Mouse (Mus musculus) neural tube, embryonic 11.5 days (tissue): ENCODE measurements around the gene Ppfia4. TPM values are rescaled to one million over a fixed set of nuclear protein-coding genes. Genes with fewer than 3 reads are reported as not detected.

ENCODE experiments used
- ATAC-seq: fragments of 200-750 bp; cut with Nextera tagmentation; 2 replicates; pipeline ENCODE4 v1.8.0; 2017; ENCODE audit warnings: moderate number of reproducible peaks, mild to moderate bottlenecking, moderate TSS enrichment, moderate library complexity; ENCODE audit not compliant: insufficient read depth, low FRiP score, low TSS enrichment
- DNase-seq: peaks from one replicate; pipeline ENCODE4 v3.0.0-alpha.2; 2015; ENCODE audit warnings: low spot score
- H3K27ac ChIP-seq: fragments of 300-500 bp; sonication (generic); 2 replicates; pipeline ENCODE4 v1.5.1; 2014; ENCODE audit warnings: low read depth, mild to moderate bottlenecking, low read length
- H3K27me3 ChIP-seq: fragments of 300-500 bp; sonication (generic); 2 replicates; pipeline ENCODE4 v1.6.1; 2014; ENCODE audit warnings: mild to moderate bottlenecking, low read length, mixed read lengths; ENCODE audit not compliant: control insufficient read depth, insufficient read depth
- H3K36me3 ChIP-seq: fragments of 300-500 bp; sonication (generic); 2 replicates; pipeline ENCODE4 v1.6.1; 2014; ENCODE audit warnings: mild to moderate bottlenecking, low read length, moderate library complexity, mixed read lengths; ENCODE audit not compliant: control insufficient read depth, insufficient read depth
- H3K4me1 ChIP-seq: fragments of 300-500 bp; sonication (generic); 2 replicates; pipeline ENCODE4 v1.6.1; 2014; ENCODE audit warnings: low read length, mixed read lengths; ENCODE audit not compliant: control insufficient read depth, insufficient read depth
- H3K4me2 ChIP-seq: fragments of 300-500 bp; sonication (generic); 2 replicates; pipeline ENCODE4 v1.6.1; 2014; ENCODE audit warnings: low read depth, mild to moderate bottlenecking, moderate library complexity
- H3K4me3 ChIP-seq: fragments of 300-500 bp; sonication (generic); 2 replicates; pipeline ENCODE4 v1.5.1; 2014; ENCODE audit warnings: low read depth, low read length
- H3K9ac ChIP-seq: fragments of 300-500 bp; sonication (generic); 2 replicates; pipeline ENCODE4 v1.6.1; 2014; ENCODE audit warnings: mild to moderate bottlenecking, low read length
- H3K9me3 ChIP-seq: fragments of 300-500 bp; sonication (generic); 2 replicates; pipeline ENCODE4 v1.6.1; 2016; ENCODE audit warnings: low read length; ENCODE audit not compliant: control insufficient read depth
- WGBS: fragments of 180-500 bp; shearing (Covaris S2); extraction: QIAGEN DNeasy Blood & Tissue Kit; methylation state at CpG from one replicate; pipeline ENCODE4 v1.1.7; 2014; 5-methylcytosine and 5-hydroxymethylcytosine counted together
- polyA plus RNA-seq: library from polyadenylated mRNA; unstranded; fragments of >200 nt; fragmentation: Nextera tagmentation; extraction: Ambion mirVana; gene quantifications from 2 replicates; pipeline ENCODE4 v1.2.1, GENCODE M21; 2014

The Ppfia4 gene
- polyA plus RNA-seq, 1 experiment from 2014 or later: 3.9 TPM

GRCm38 (mm10) chr1:134297265-134297664 lies 35.5 kb downstream of the Ppfia4 start:
- DNase-seq (no peak), ATAC-seq (no peak)
- Histone ChIP-seq H3K9me3 (no peaks in the 10 kb centered on the region), H3K4me3 (no peak overlapping the region), H3K4me2 (no peak overlapping the region), H3K27ac (no peak overlapping the region), H3K4me1 (peaks cover 2% of the 10 kb centered on the region; the same call in 1 of the 2 replicates), H3K27me3 (peaks cover 28% of the 10 kb centered on the region), H3K36me3 (no peaks in the 10 kb centered on the region), H3K9ac (no peak overlapping the region)
- WGBS: 87% methylated on average over 8 of the region's 8 CpGs

- H3K9me3 ChIP-seq: no peaks in the 10 kb centered on the region
- H3K27ac ChIP-seq: no peak overlapping the region
- peaks cover 17% of the 10 kb centered on the region for H3K27me3 ChIP-seq
- no peak overlapping the region for H3K4me3 ChIP-seq
- peaks cover 7% of the 10 kb centered on the region; the same call in 1 of the 2 replicates for H3K4me1 ChIP-seq
- 69% methylated on average over 3 of the region's 3 CpGs for WGBS
- no peaks in the 10 kb centered on the region for H3K36me3 ChIP-seq
- H3K4me2 ChIP-seq: no peak overlapping the region
- ATAC-seq (no peak), DNase-seq (no peak)
- H3K9ac ChIP-seq: no peak overlapping the region
Measured at GRCm38 (mm10) chr1:134293738-134294604, 38.8 kb downstream of the Ppfia4 start.

- peaks cover 5% of the 10 kb centered on the region; the same call in 1 of the 2 replicates for H3K4me1 ChIP-seq
- peaks cover 10% of the 10 kb centered on the region for H3K27me3 ChIP-seq
- no peak overlapping the region for H3K4me2 ChIP-seq
- no peaks in the 10 kb centered on the region for H3K36me3 ChIP-seq
- H3K4me3 ChIP-seq: no peak overlapping the region
- H3K27ac ChIP-seq: no peak overlapping the region
- no peaks in the 10 kb centered on the region for H3K9me3 ChIP-seq
- no peak for ATAC-seq
- 90% methylated on average over 7 of the region's 7 CpGs for WGBS
- H3K9ac ChIP-seq: no peak overlapping the region
- DNase-seq: no peak
Measured at GRCm38 (mm10) chr1:134293276-134293675, 39.5 kb downstream of the Ppfia4 start.

- DNase-seq (no peak), ATAC-seq (no peak)
- H3K4me2 ChIP-seq: no peak overlapping the region
- no peak overlapping the region for H3K9ac ChIP-seq
- no peaks in the 10 kb centered on the region for H3K36me3 ChIP-seq
- no peaks in the 10 kb centered on the region for H3K9me3 ChIP-seq
- H3K27ac ChIP-seq: no peak overlapping the region
- H3K27me3 ChIP-seq: peaks cover 3% of the 10 kb centered on the region
- 46% methylated on average over 9 of the region's 9 CpGs for WGBS
- H3K4me3 ChIP-seq: no peak overlapping the region
- peaks cover 5% of the 10 kb centered on the region; the same call in 1 of the 2 replicates for H3K4me1 ChIP-seq
Measured at GRCm38 (mm10) chr1:134292601-134293000, 40.1 kb downstream of the Ppfia4 start.

- Histone ChIP-seq H3K9me3 (no peaks in the 10 kb centered on the region), H3K4me3 (no peak overlapping the region), H3K4me2 (no peak overlapping the region), H3K27me3 (no peaks in the 10 kb centered on the region), H3K9ac (no peak overlapping the region), H3K4me1 (peaks cover 5% of the 10 kb centered on the region; the same call in 1 of the 2 replicates), H3K27ac (0 out of 2 replicates have a peak overlapping the region, but pooled peaks have one; percentile 3), H3K36me3 (no peaks in the 10 kb centered on the region)
- peak; percentile 40 for DNase-seq
- 30% methylated on average over 5 of the region's 5 CpGs for WGBS
- ATAC-seq: no peak
Measured at GRCm38 (mm10) chr1:134292073-134292472, 40.7 kb downstream of the Ppfia4 start.

GRCm38 (mm10) chr1:134291555-134291954 lies 41.2 kb downstream of the Ppfia4 start:
- WGBS: 79% methylated on average over 8 of the region's 8 CpGs
- Histone ChIP-seq H3K36me3 (no peaks in the 10 kb centered on the region), H3K27ac (0 out of 2 replicates have a peak overlapping the region, but pooled peaks have one; percentile 3)

GRCm38 (mm10) chr1:134290909-134291308 lies 41.8 kb downstream of the Ppfia4 start:
- 62% methylated on average over 5 of the region's 5 CpGs for WGBS
- H3K4me3 ChIP-seq: no peak overlapping the region

More at GRCm38 (mm10) chr1:134291555-134291954, 41.2 kb downstream of the Ppfia4 start:
- Histone ChIP-seq H3K4me3 (no peak overlapping the region), H3K9ac (no peak overlapping the region), H3K27me3 (no peaks in the 10 kb centered on the region), H3K4me1 (peaks cover 5% of the 10 kb centered on the region; the same call in 1 of the 2 replicates), H3K4me2 (no peak overlapping the region), H3K9me3 (no peaks in the 10 kb centered on the region)
- DNase-seq (no peak), ATAC-seq (no peak)

GRCm38 (mm10) chr1:134290300-134290699 lies 42.4 kb downstream of the Ppfia4 start:
- no peak overlapping the region for H3K9ac ChIP-seq
- no peak for DNase-seq
- 90% methylated on average over 12 of the region's 13 CpGs for WGBS
- H3K27me3 ChIP-seq: no peaks in the 10 kb centered on the region
- no peak for ATAC-seq
- H3K9me3 ChIP-seq: no peaks in the 10 kb centered on the region
- H3K36me3 ChIP-seq: no peaks in the 10 kb centered on the region
- H3K4me2 ChIP-seq: no peak overlapping the region
- H3K27ac ChIP-seq: no peak overlapping the region
- H3K4me3 ChIP-seq: no peak overlapping the region
- peaks cover 5% of the 10 kb centered on the region; the same call in 1 of the 2 replicates for H3K4me1 ChIP-seq

More at GRCm38 (mm10) chr1:134290909-134291308, 41.8 kb downstream of the Ppfia4 start:
- H3K27ac ChIP-seq: no peak overlapping the region
- H3K27me3 ChIP-seq: no peaks in the 10 kb centered on the region
- no peak overlapping the region for H3K9ac ChIP-seq
- H3K4me2 ChIP-seq: no peak overlapping the region
- DNase-seq: no peak
- H3K36me3 ChIP-seq: no peaks in the 10 kb centered on the region
- peaks cover 5% of the 10 kb centered on the region; the same call in 1 of the 2 replicates for H3K4me1 ChIP-seq
- H3K9me3 ChIP-seq: no peaks in the 10 kb centered on the region
- no peak for ATAC-seq
